Mouse (Mus musculus): ENCODE results near the gene Ankrd54.
A peak's percentile ranks its signal among the peaks of the same experiment; 100 is the strongest.

DNA sequence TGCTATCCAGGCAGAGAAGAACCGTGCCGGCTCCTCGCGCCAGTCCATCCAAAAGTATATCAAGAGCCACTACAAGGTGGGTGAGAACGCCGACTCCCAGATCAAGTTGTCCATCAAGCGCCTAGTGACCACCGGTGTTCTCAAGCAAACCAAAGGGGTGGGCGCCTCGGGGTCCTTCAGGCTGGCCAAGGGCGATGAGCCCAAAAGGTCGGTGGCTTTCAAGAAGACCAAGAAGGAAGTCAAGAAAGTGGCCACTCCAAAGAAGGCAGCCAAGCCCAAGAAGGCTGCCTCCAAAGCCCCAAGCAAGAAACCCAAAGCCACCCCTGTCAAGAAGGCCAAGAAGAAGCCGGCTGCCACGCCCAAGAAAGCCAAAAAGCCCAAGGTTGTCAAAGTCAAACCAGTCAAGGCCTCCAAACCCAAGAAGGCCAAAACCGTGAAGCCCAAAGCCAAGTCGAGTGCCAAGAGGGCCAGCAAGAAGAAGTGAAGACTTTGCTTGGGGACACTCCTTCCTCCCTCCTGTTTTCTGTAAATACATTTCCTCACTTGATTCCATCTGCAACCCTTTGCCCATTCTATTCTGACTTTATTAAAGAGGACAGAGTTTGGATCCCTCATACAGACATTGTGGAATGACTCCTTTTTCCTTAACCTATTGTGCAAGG is 33.7 kb downstream of the Ankrd54 start:
- TF ChIP-seq POLR2A (IDR thresholded peaks at IDR 0.05; ENCODE audit: borderline replicate concordance, extremely low read depth, low read depth, low read length) (peak; percentile 26; the same call in 1 of the 2 replicates), CTCF (IDR thresholded peaks at IDR 0.05; ENCODE audit: insufficient read depth, low read length) (no peak)
